Mouse (Mus musculus): ENCODE measurements around the gene Prkcz. TPM values are rescaled to one million over a fixed set of nuclear protein-coding genes. Genes with fewer than 3 reads are reported as not detected.

The Prkcz gene
- polyA plus RNA-seq, 1 experiment from 2014 or later: 16.8 TPM

DNA sequence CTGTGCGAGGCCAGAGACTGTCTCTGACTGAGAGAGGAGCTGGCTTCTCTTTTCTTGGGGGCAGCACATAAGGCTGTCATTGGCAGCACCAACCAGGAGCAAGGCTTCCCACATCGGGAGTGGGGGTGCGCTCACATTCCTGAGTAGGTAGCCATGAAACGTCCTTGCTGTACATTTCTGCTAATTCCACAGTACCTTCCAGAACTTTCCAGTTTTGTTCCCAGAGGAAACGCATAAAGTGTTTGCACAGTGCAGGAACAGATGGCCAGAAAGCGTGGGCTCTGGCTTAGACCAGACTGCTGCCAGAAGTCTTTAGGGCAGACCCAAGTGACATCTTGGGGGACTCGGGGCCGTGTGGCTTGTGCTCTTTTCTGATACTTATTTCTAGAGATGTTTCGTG lies 77.6 kb downstream of the Prkcz start:
- H3K27ac ChIP-seq: peak overlapping the region; percentile 83
- DNase-seq (ENCODE audit: extremely low spot score, low spot score): no peak
- H3K36me3 ChIP-seq (replicated peaks): no peaks in the 10 kb centered on the region; the same call in 1 of the 2 replicates
- no peaks in the 10 kb centered on the region for H3K9me3 ChIP-seq
- peak overlapping the region; percentile 27; the same call in 1 of the 2 replicates for H3K4me3 ChIP-seq
- peaks cover 45% of the 10 kb centered on the region for H3K4me1 ChIP-seq
- 71% methylated on average over 9 of the region's 9 CpGs for WGBS
- no peaks in the 10 kb centered on the region for H3K27me3 ChIP-seq (ENCODE audit: poor library complexity, severe bottlenecking)

DNA sequence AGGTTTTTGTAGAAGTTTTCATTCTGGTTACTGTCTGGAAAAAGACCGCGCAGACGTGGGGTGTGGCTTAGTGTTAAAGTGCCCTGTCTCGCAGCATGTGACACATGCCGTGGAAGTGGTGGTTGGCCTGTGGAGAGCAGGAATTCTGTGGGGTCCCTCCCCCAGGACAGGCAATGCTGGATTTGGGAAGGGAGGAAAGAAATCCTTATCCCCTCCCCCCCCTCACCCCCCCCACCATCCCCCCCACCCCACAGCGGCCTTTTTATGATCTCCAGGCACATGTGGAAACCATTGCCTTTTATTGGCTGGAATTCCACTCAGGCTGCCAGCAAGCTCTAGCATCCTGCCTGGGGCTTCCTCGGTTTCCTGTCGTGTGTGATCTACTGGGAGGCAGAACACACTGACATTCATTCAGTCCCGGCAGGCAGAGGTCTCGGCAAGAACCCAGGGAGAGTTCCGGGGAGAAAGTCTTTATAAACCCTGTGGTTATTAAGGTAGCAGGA lies 78.1 kb downstream of the Prkcz start:
- H3K27me3 ChIP-seq (ENCODE audit: poor library complexity, severe bottlenecking): no peaks in the 10 kb centered on the region
- H3K9me3 ChIP-seq: no peaks in the 10 kb centered on the region
- H3K27ac ChIP-seq: peak overlapping the region; percentile 83
- H3K4me1 ChIP-seq: peaks cover 51% of the 10 kb centered on the region
- peak overlapping the region; percentile 27; the same call in 1 of the 2 replicates for H3K4me3 ChIP-seq
- DNase-seq (ENCODE audit: extremely low spot score, low spot score): peak; percentile 48
- H3K36me3 ChIP-seq (replicated peaks): no peaks in the 10 kb centered on the region; the same call in 1 of the 2 replicates
- WGBS: 65% methylated on average over 11 of the region's 11 CpGs

DNA sequence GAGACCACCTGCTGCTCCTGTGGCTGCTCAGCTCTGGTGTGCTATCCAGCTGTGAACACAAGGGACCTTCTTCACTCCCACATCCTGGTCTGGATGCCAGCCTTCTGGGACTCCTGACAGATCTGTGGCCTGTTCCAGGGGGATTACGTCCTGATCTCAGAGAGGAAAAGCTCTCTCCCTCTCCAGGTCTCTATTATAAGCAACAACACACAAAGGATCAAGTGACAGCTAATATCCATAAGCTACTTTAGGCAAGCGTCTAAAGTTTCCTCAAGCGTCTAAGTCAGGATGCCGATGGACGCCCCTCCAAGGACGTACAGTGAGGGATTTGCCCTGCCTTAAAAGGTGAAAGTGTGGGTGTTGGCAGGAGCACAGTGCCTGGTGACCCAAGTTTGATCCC lies 78.9 kb downstream of the Prkcz start:
- H3K9me3 ChIP-seq: no peaks in the 10 kb centered on the region
- 52% methylated on average over 6 of the region's 6 CpGs for WGBS
- H3K27ac ChIP-seq: peak overlapping the region; percentile 83
- no peak for DNase-seq (ENCODE audit: extremely low spot score, low spot score)
- no peaks in the 10 kb centered on the region; the same call in 1 of the 2 replicates for H3K36me3 ChIP-seq (replicated peaks)
- peaks cover 58% of the 10 kb centered on the region for H3K4me1 ChIP-seq
- no peaks in the 10 kb centered on the region for H3K27me3 ChIP-seq (ENCODE audit: poor library complexity, severe bottlenecking)
- H3K4me3 ChIP-seq: no peak overlapping the region

DNA sequence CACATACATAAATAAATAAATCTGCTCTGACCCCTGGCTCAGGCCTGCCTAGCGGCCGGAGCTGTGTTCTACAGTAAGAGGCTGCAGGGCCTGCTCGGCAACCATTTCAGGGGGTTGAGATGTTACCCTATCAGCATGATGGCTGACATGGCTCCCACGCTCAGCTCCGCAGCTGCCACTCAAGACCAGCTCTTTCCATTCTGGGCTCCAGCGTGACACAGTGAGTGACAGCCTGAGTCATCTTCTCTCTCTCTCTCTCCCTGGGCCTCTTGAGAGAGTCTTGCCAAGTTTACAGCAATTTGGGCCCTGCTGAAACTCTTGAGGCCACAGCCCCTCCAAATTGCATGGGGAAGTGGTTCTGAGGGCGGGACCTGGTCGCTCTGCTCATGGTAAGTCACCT lies 79.5 kb downstream of the Prkcz start:
- 94% methylated on average over 8 of the region's 8 CpGs for WGBS
- Histone ChIP-seq H3K36me3 (replicated peaks) (no peaks in the 10 kb centered on the region; the same call in 1 of the 2 replicates), H3K27ac (peak overlapping the region; percentile 83), H3K9me3 (no peaks in the 10 kb centered on the region), H3K4me1 (peaks cover 58% of the 10 kb centered on the region), H3K4me3 (no peak overlapping the region), H3K27me3 (ENCODE audit: poor library complexity, severe bottlenecking) (no peaks in the 10 kb centered on the region)
- no peak for DNase-seq (ENCODE audit: extremely low spot score, low spot score)

DNA sequence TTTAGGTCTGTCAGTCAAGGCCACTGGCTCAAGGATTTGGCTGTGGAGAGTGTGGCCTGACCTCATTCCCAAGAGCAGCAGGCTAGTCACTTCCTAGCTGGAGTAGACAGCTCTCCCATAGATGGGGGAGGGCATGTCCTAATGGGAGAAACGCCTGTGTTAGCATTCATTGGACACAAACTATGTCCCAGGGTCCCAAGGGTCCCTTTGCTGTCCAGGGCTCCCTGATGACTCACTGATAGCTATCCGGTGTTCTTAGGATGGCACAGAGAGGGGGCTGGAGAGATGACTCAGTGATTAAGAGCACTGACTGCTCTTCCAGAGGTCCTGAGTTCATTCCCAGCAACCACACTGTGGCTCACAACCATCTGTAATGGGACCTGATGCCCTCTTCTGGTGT lies 79.9 kb downstream of the Prkcz start:
- no peak overlapping the region for H3K27ac ChIP-seq
- 89% methylated on average over 2 of the region's 2 CpGs for WGBS
- no peaks in the 10 kb centered on the region for H3K27me3 ChIP-seq (ENCODE audit: poor library complexity, severe bottlenecking)
- H3K4me3 ChIP-seq: no peak overlapping the region
- no peaks in the 10 kb centered on the region; the same call in 1 of the 2 replicates for H3K36me3 ChIP-seq (replicated peaks)
- no peak for DNase-seq (ENCODE audit: extremely low spot score, low spot score)
- H3K4me1 ChIP-seq: peaks cover 58% of the 10 kb centered on the region
- no peaks in the 10 kb centered on the region for H3K9me3 ChIP-seq

DNA sequence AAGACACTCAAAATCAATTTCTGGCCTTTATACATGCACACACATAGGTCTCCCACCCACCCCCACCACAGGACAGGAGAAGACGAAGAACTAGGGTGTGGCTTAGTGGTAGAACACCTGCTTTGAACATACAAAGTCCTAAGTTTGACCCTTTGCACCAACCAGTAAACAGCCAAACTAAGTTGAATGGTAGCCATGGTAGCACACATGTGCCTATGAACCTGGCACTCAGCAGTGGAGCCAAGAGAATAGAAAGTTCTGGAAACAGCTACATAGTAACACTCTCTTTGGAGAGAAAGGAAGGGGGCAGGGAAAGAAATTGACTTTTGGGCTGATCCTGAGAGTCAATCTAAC lies 80.4 kb downstream of the Prkcz start:
- Histone ChIP-seq H3K4me3 (no peak overlapping the region), H3K4me1 (peaks cover 58% of the 10 kb centered on the region), H3K27ac (no peak overlapping the region), H3K36me3 (replicated peaks) (no peaks in the 10 kb centered on the region; the same call in 1 of the 2 replicates), H3K27me3 (ENCODE audit: poor library complexity, severe bottlenecking) (no peaks in the 10 kb centered on the region), H3K9me3 (no peaks in the 10 kb centered on the region)
- DNase-seq (ENCODE audit: extremely low spot score, low spot score): no peak
- 92% methylated on average over 1 of the region's 1 CpGs for WGBS

DNA sequence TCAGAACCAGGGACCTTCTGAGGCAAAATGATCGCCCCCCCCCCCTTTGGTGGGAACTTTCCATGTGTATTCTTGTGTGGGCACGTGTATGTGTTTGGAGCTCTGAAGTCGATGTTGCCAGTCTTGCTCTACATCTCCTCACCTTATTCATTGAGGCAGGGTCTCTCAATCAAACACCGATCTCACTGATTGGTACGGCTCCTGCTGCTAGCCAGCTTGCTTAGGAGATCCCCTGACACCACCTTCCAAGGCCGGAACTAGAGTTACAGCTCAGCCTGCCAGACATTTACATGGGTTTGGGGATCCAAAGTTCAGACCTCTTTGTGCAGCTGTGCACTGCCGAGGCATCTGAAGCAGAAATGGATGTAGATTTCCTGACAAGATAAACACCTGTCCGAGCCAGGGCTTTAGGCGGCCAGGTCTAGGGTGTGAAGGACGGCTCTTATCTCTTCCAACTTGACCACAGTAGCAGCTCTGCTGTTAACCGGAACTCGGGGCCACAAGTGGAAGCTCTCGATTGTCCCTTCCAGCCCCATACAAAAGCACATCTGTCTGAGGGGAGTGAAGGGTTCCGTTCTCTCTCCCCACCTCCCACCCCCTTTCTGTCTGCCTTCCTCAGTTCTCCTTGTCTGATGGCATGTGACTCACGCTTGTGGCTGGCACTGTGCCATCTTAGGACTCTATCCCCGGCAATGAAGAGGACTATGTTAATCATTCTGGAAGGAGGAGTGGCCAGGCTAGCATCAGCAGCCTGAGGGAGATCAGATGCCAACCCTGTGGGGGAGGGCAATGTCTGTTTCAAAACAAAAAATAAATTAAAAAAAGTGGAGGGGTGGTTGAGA lies 81.0 kb downstream of the Prkcz start:
- no peak for DNase-seq (ENCODE audit: extremely low spot score, low spot score)
- Histone ChIP-seq H3K4me1 (peaks cover 55% of the 10 kb centered on the region), H3K9me3 (no peaks in the 10 kb centered on the region), H3K27me3 (ENCODE audit: poor library complexity, severe bottlenecking) (no peaks in the 10 kb centered on the region), H3K4me3 (no peak overlapping the region), H3K27ac (no peak overlapping the region), H3K36me3 (replicated peaks) (no peaks in the 10 kb centered on the region; the same call in 1 of the 2 replicates)
- WGBS: 88% methylated on average over 16 of the region's 16 CpGs

DNA sequence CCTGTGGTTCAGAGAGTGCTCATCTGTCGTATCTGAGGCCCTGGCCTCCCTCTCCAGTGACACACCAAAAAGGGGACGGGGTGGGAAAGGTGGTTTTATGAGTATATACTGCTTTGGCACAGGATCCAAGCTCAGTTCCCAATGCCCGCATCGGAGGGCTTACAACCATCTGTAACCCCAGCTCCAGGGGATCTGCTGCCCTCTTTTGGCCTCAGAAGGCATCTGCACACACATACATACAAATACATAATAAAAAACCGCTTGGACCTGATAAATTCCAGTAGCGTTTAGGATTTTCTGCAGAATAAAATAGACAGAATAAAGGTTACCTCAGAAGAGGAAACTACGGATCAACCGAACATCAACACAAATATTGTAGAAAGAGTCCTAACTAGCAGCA lies 82.1 kb downstream of the Prkcz start:
- DNase-seq (ENCODE audit: extremely low spot score, low spot score): no peak
- Histone ChIP-seq H3K36me3 (replicated peaks) (no peaks in the 10 kb centered on the region; the same call in 1 of the 2 replicates), H3K27me3 (ENCODE audit: poor library complexity, severe bottlenecking) (no peaks in the 10 kb centered on the region), H3K4me1 (peaks cover 47% of the 10 kb centered on the region), H3K9me3 (no peaks in the 10 kb centered on the region), H3K4me3 (no peak overlapping the region), H3K27ac (peak overlapping the region; percentile 73)
- 86% methylated on average over 8 of the region's 8 CpGs for WGBS

DNA sequence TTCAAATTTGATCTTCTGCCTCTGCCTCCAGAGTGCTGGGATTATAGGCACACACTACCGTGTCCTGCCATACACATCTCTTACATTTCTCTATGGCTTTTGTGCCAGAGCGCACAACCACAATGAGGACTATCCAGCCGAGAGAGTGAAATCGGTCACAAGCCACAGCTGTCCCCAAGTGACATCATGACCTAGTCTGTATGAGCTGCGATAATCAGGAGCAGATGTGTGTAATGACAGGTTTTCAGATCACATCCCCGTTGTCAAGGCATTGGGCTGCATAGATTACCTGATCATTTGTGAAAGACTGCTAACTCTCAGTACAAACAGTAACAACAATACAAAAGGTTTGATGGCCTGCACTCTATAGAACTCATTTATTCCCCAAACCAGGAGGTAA lies 83.2 kb downstream of the Prkcz start:
- Histone ChIP-seq H3K27me3 (ENCODE audit: poor library complexity, severe bottlenecking) (no peaks in the 10 kb centered on the region), H3K27ac (peak overlapping the region; percentile 73), H3K9me3 (no peaks in the 10 kb centered on the region), H3K36me3 (replicated peaks) (no peaks in the 10 kb centered on the region; the same call in 1 of the 2 replicates), H3K4me1 (peaks cover 39% of the 10 kb centered on the region), H3K4me3 (no peak overlapping the region)
- WGBS: 61% methylated on average over 6 of the region's 6 CpGs
- DNase-seq (ENCODE audit: extremely low spot score, low spot score): no peak

DNA sequence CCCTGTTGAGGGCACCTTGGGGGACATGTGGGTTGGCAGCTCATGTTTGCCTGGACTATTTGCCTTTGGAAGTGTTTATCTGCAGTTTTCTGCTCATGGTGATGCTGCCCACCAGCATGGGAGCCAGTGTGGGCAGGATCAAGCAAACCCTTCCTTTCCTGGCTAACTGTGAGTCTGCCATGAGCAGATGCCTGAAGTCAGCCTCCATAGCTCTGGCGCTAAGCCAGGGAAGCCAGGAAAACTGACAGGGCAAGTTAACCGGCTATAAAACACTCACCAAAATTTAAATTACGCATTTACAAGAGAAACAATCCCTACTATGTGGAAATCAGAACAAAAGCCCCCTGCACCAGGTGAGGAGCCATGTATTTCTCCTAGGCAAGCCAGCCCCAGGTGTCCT lies 86.3 kb downstream of the Prkcz start:
- WGBS: 85% methylated on average over 3 of the region's 3 CpGs

DNA sequence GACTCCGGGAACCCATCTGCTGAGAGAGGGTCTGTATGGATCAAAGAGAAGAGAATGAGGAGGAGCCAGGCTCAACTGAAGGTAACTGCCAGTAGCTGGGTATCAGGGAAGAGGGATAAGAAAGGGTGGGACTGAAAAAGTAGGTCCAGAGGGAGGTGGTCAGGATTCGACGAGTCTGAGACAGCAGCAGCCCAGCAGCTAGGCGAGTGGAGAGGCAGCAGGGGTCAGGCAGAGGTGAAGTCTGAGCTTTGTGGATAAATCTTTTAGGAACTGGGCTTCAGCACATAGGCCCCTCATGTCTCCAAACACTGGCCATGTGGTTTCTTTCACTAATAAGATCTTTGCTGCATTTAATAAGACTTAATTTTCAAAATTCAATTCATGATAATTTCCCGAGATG lies 86.7 kb downstream of the Prkcz start:
- H3K27me3 ChIP-seq (ENCODE audit: poor library complexity, severe bottlenecking): no peaks in the 10 kb centered on the region
- DNase-seq (ENCODE audit: extremely low spot score, low spot score): no peak
- no peaks in the 10 kb centered on the region for H3K9me3 ChIP-seq
- H3K4me1 ChIP-seq: peaks cover 18% of the 10 kb centered on the region
- H3K36me3 ChIP-seq (replicated peaks): no peaks in the 10 kb centered on the region; the same call in 1 of the 2 replicates
- H3K27ac ChIP-seq: no peak overlapping the region
- 59% methylated on average over 5 of the region's 5 CpGs for WGBS
- H3K4me3 ChIP-seq: no peak overlapping the region

More for the DNA sequence above, 86.3 kb downstream of the Prkcz start:
- H3K27ac ChIP-seq: no peak overlapping the region
- peaks cover 18% of the 10 kb centered on the region for H3K4me1 ChIP-seq
- no peak for DNase-seq (ENCODE audit: extremely low spot score, low spot score)
- no peak overlapping the region for H3K4me3 ChIP-seq
- H3K27me3 ChIP-seq (ENCODE audit: poor library complexity, severe bottlenecking): no peaks in the 10 kb centered on the region
- no peaks in the 10 kb centered on the region; the same call in 1 of the 2 replicates for H3K36me3 ChIP-seq (replicated peaks)
- no peaks in the 10 kb centered on the region for H3K9me3 ChIP-seq

DNA sequence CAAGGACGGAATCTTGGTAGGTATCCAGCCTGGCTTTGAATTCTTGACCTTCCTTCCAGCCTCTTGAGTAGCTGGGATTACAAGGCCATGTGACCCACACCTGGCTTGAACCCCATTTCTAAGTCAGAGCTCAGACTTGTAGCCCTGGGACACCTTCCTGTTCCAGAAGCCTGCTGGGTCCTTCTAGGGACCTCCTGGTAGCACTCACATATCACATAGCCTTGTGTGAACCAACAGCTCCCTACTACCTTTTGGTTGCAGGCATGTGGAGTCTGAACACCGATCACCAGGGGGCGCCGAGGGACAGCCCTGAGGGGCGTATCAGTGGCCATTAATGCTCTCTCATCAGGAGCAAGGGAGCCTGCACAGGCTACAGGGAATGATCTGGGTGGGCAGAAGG lies 92.8 kb downstream of the Prkcz start:
- peaks cover 23% of the 10 kb centered on the region for H3K4me1 ChIP-seq
- H3K4me3 ChIP-seq: no peak overlapping the region
- no peak overlapping the region for H3K27ac ChIP-seq
- WGBS: 51% methylated on average over 5 of the region's 5 CpGs
- H3K27me3 ChIP-seq (ENCODE audit: poor library complexity, severe bottlenecking): no peaks in the 10 kb centered on the region
- H3K9me3 ChIP-seq: no peaks in the 10 kb centered on the region
- DNase-seq (ENCODE audit: extremely low spot score, low spot score): peak; percentile 46
- H3K36me3 ChIP-seq (replicated peaks): no peaks in the 10 kb centered on the region

DNA sequence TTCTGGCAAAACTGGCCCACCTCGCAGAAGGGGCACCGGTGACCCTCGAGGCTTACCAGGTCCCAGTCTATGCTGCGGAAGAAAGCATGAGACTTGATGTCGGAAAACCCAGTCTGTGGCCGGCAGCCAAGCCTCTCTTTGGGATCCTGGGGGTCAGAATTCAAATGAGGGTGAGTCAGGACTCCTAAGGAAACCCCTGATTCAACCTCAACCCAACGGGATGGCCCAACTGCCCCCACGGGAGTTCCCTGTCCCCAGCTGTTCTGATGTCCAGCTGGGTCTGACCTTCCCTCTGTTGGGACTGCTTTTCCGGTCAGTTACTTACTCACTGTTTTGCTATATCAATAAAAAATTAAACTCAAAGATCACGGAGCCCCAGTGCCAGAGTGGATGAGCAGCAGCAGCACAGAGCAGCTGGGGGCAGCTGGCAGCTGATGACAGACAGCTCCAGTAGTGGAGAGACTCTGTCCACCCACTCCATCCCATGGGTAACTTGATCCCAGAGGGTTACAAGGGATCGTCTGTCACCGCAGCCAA lies 93.5 kb downstream of the Prkcz start:
- DNase-seq (ENCODE audit: extremely low spot score, low spot score): no peak
- 76% methylated on average over 12 of the region's 12 CpGs for WGBS

More for the DNA sequence above, 93.5 kb downstream of the Prkcz start:
- H3K4me3 ChIP-seq: no peak overlapping the region
- peaks cover 23% of the 10 kb centered on the region for H3K4me1 ChIP-seq
- 0 out of 2 replicates have a peak overlapping the region, but pooled peaks have one; percentile 15 for H3K27ac ChIP-seq
- no peaks in the 10 kb centered on the region for H3K9me3 ChIP-seq
- H3K27me3 ChIP-seq (ENCODE audit: poor library complexity, severe bottlenecking): no peaks in the 10 kb centered on the region
- H3K36me3 ChIP-seq (replicated peaks): no peaks in the 10 kb centered on the region
